Mouse (Mus musculus) brain, embryonic 14.5 days (tissue): Measurements from ENCODE around the gene Il9r.

ENCODE experiments used
- CTCF ChIP-seq: fragments of 200-500 bp; IDR thresholded peaks from 2 replicates; pipeline ENCODE4 v1.5.1; 2012; ENCODE audit warnings: inconsistent platforms, mild to moderate bottlenecking, moderate library complexity, borderline replicate concordance; ENCODE audit not compliant: insufficient read depth, insufficient read length; ENCODE audit errors: extremely low read depth
- POLR2A ChIP-seq: fragments of 200-500 bp; IDR thresholded peaks from 2 replicates; pipeline ENCODE4 v1.6.1; 2012; ENCODE audit warnings: mild to moderate bottlenecking, inconsistent platforms, borderline replicate concordance; ENCODE audit not compliant: poor library complexity, insufficient read depth, insufficient read length, severe bottlenecking; ENCODE audit errors: extremely low read depth

- TF ChIP-seq CTCF = peak; percentile 9; the same call in 1 of the 2 replicates
- TF ChIP-seq POLR2A = no peak
Measured at GRCm38 (mm10) chr11:32223297-32223967, 23.4 kb upstream of the Il9r start.
